ENCODE assay signal across 32 mouse cellular contexts in genomic region chr5:48114969-48115537, GRCm38 (mm10).
A peak's percentile ranks its signal among the peaks of the same experiment; 100 is the strongest.
DNase-seq lines count a peak whose midpoint lies in the region; ATAC-seq and TF ChIP-seq lines count a peak whose summit lies in the region.
"Had no signal": no experiment of that assay in that cellular context is flagged by ENCODE, and none has a peak within 500 bp of the region (broad histone marks: within the 10 kb centered on the region; RNA-seq: fewer than 3 reads in every experiment).

No protein-coding gene starts in this region.

- H3K4me3 ChIP-seq in forebrain, embryonic 16.5 days (replicated peaks; ENCODE audit: low read length), result no peak overlapping the region
- H3K4me3 ChIP-seq in forebrain, embryonic 10.5 days, result no peak overlapping the region
- no peak overlapping the region for H3K4me3 ChIP-seq in heart, embryonic 14.5 days (ENCODE audit: control insufficient read depth in 1 of 2, insufficient read depth in 1 of 2, low read depth in 1 of 2, low read length in 2 of 2)
- no peak overlapping the region for H3K4me3 ChIP-seq in midbrain, embryonic 14.5 days (replicated peaks; ENCODE audit: low read depth, low read length)
- no peak overlapping the region for H3K4me3 ChIP-seq in midbrain, embryonic 10.5 days
- H3K4me3 ChIP-seq: embryonic facial prominence, embryonic 10.5 days; embryonic facial prominence, embryonic 13.5 days; erythroblast, embryonic 14.5 days; forebrain, embryonic 15.5 days; heart, embryonic 10.5 days had no signal

- TF ChIP-seq CTCF in brain, embryonic 14.5 days (IDR thresholded peaks at IDR 0.05; ENCODE audit: borderline replicate concordance, extremely low read depth, insufficient read depth, insufficient read length), result no peak

- 43% methylated on average over 4 of the region's 4 CpGs for WGBS in forebrain, embryonic 16.5 days
- 70% methylated on average over 4 of the region's 4 CpGs for WGBS in forebrain, embryonic 10.5 days
- WGBS in heart, embryonic 14.5 days, result 15% methylated on average over 4 of the region's 4 CpGs
- WGBS in midbrain, embryonic 14.5 days, result 36% methylated on average over 4 of the region's 4 CpGs
- WGBS in midbrain, embryonic 10.5 days, result 70% methylated on average over 4 of the region's 4 CpGs

- H3K27ac ChIP-seq in forebrain, embryonic 16.5 days (ENCODE audit: low read length), result no peak overlapping the region
- no peak overlapping the region for H3K27ac ChIP-seq in forebrain, embryonic 10.5 days
- no peak overlapping the region for H3K27ac ChIP-seq in heart, embryonic 14.5 days (replicated peaks in 1 of 2; ENCODE audit: control insufficient read depth in 1 of 2, insufficient read depth in 1 of 2, low read depth in 2 of 2, low read length in 2 of 2)
- H3K27ac ChIP-seq in midbrain, embryonic 14.5 days (replicated peaks; ENCODE audit: low read depth, low read length), result no peak overlapping the region; the same call in 1 of the 2 replicates
- no peak overlapping the region for H3K27ac ChIP-seq in midbrain, embryonic 10.5 days (replicated peaks)
- H3K27ac ChIP-seq: embryonic facial prominence, embryonic 10.5 days; embryonic facial prominence, embryonic 13.5 days; forebrain, embryonic 15.5 days; heart, embryonic 10.5 days; hindbrain, embryonic 14.5 days; hindbrain, postnatal 0 days had no signal

- no peaks in the 10 kb centered on the region for H3K36me3 ChIP-seq in forebrain, embryonic 16.5 days (ENCODE audit: control insufficient read depth, insufficient read depth)
- H3K36me3 ChIP-seq in forebrain, embryonic 10.5 days (replicated peaks), result no peaks in the 10 kb centered on the region
- no peaks in the 10 kb centered on the region for H3K36me3 ChIP-seq in heart, embryonic 14.5 days (ENCODE audit: control insufficient read depth, insufficient read depth, low read length)
- no peaks in the 10 kb centered on the region for H3K36me3 ChIP-seq in midbrain, embryonic 14.5 days (ENCODE audit: control insufficient read depth, insufficient read depth, low read length)
- no peaks in the 10 kb centered on the region for H3K36me3 ChIP-seq in midbrain, embryonic 10.5 days
- H3K36me3 ChIP-seq: embryonic facial prominence, embryonic 10.5 days; embryonic facial prominence, embryonic 13.5 days; forebrain, embryonic 15.5 days; G1E; heart, embryonic 10.5 days had no signal

- H3K27me3 ChIP-seq in forebrain, embryonic 16.5 days (replicated peaks; ENCODE audit: control insufficient read depth, insufficient read depth, low read length), result no peaks in the 10 kb centered on the region
- H3K27me3 ChIP-seq in forebrain, embryonic 10.5 days (ENCODE audit: poor library complexity, severe bottlenecking), result no peaks in the 10 kb centered on the region
- H3K27me3 ChIP-seq in heart, embryonic 14.5 days (ENCODE audit: control insufficient read depth, insufficient read depth, low read length), result no peaks in the 10 kb centered on the region
- no peaks in the 10 kb centered on the region for H3K27me3 ChIP-seq in midbrain, embryonic 14.5 days (ENCODE audit: control insufficient read depth, insufficient read depth, low read length)
- H3K27me3 ChIP-seq in midbrain, embryonic 10.5 days (ENCODE audit: low read depth, poor library complexity, severe bottlenecking), result no peaks in the 10 kb centered on the region
- H3K27me3 ChIP-seq: CH12.LX; embryonic facial prominence, embryonic 13.5 days; forebrain, embryonic 15.5 days had no signal

- peak; percentile 39; the same call in 1 of the 2 replicates for ATAC-seq in forebrain, embryonic 16.5 days
- ATAC-seq in heart, embryonic 14.5 days (ENCODE audit: insufficient number of reproducible peaks, insufficient read depth, low FRiP score, low read depth), result no peak
- ATAC-seq in midbrain, embryonic 14.5 days (ENCODE audit: low FRiP score, low TSS enrichment), result no peak
- ATAC-seq: forebrain, embryonic 15.5 days; hindbrain, postnatal 0 days; inflammation-experienced regulatory T-cells, adult 6 months; intestine, embryonic 16.5 days; Patski had no signal

- DNase-seq in forebrain, embryonic 10.5 days (ENCODE audit: extremely low spot score, low spot score), result no peak
- DNase-seq in heart, postnatal 4 days, result no peak
- DNase-seq in midbrain, embryonic 14.5 days, result peak; percentile 19
- DNase-seq in midbrain, embryonic 10.5 days (ENCODE audit: low spot score), result no peak
- peak; percentile 45 for DNase-seq in brain, embryonic 14.5 days (ENCODE audit: low read depth)
- no peak for DNase-seq in gastrocnemius, postnatal 25 days
- DNase-seq: adrenal gland, postnatal 10 days; adrenal gland, postnatal 36 days; B cell, adult 2 months; cerebellum, adult 11 months; cerebellum, adult 2 months; cerebellum, adult 9-11 months; cerebellum, postnatal 36 days; embryo, embryonic 11 days; gastrocnemius, postnatal 10 days; heart, adult 11 months; heart, postnatal 14 days; kidney, adult 18-20 months had no signal

- no peak overlapping the region for H3K9ac ChIP-seq in forebrain, embryonic 16.5 days (replicated peaks; ENCODE audit: low read depth, low read length)
- no peak overlapping the region for H3K9ac ChIP-seq in heart, embryonic 14.5 days (ENCODE audit: low read length)
- no peak overlapping the region for H3K9ac ChIP-seq in midbrain, embryonic 14.5 days (replicated peaks; ENCODE audit: low read length)
- H3K9ac ChIP-seq: embryonic facial prominence, embryonic 13.5 days; forebrain, embryonic 15.5 days; hindbrain, embryonic 14.5 days had no signal

- H3K4me2 ChIP-seq in forebrain, embryonic 16.5 days (ENCODE audit: low read length), result no peak overlapping the region
- H3K4me2 ChIP-seq in heart, embryonic 14.5 days (ENCODE audit: low read length), result 0 out of 2 replicates have a peak overlapping the region, but pooled peaks have one; percentile 9
- H3K4me2 ChIP-seq in midbrain, embryonic 14.5 days (ENCODE audit: low read length), result no peak overlapping the region
- H3K4me2 ChIP-seq: embryonic facial prominence, embryonic 13.5 days; forebrain, embryonic 15.5 days; hindbrain, embryonic 14.5 days had no signal

- H3K9me3 ChIP-seq in forebrain, embryonic 16.5 days (ENCODE audit: control insufficient read depth, low read length), result no peaks in the 10 kb centered on the region
- no peaks in the 10 kb centered on the region for H3K9me3 ChIP-seq in forebrain, embryonic 10.5 days
- H3K9me3 ChIP-seq in heart, embryonic 14.5 days (ENCODE audit: control insufficient read depth, low read length), result no peaks in the 10 kb centered on the region
- no peaks in the 10 kb centered on the region for H3K9me3 ChIP-seq in midbrain, embryonic 14.5 days (ENCODE audit: control insufficient read depth, low read length)
- no peaks in the 10 kb centered on the region for H3K9me3 ChIP-seq in midbrain, embryonic 10.5 days (replicated peaks)
- H3K9me3 ChIP-seq: embryonic facial prominence, embryonic 10.5 days; embryonic facial prominence, embryonic 13.5 days; forebrain, embryonic 15.5 days; G1E; heart, embryonic 10.5 days had no signal

- no peak for TF ChIP-seq POLR2A in brain, embryonic 14.5 days (IDR thresholded peaks at IDR 0.05; ENCODE audit: borderline replicate concordance, extremely low read depth, insufficient read depth, insufficient read length, poor library complexity, severe bottlenecking)

- no peaks in the 10 kb centered on the region; the same call in 1 of the 2 replicates for H3K4me1 ChIP-seq in forebrain, embryonic 16.5 days (replicated peaks; ENCODE audit: control insufficient read depth, insufficient read depth, low read length)
- H3K4me1 ChIP-seq in forebrain, embryonic 10.5 days, result peaks cover 14% of the 10 kb centered on the region
- H3K4me1 ChIP-seq in heart, embryonic 14.5 days (ENCODE audit: control insufficient read depth in 2 of 2, insufficient read depth in 2 of 2, low read length in 2 of 2), result peaks cover 2 to 25% of the 10 kb centered on the region in 2 experiments; a peak in 3 of 4 replicates
- H3K4me1 ChIP-seq in midbrain, embryonic 14.5 days (ENCODE audit: control insufficient read depth, insufficient read depth, low read length), result peaks cover 6% of the 10 kb centered on the region; the same call in 1 of the 2 replicates
- H3K4me1 ChIP-seq in midbrain, embryonic 10.5 days, result peaks cover 6% of the 10 kb centered on the region; the same call in 1 of the 2 replicates
- H3K4me1 ChIP-seq: embryonic facial prominence, embryonic 10.5 days; embryonic facial prominence, embryonic 13.5 days had no signal

Comparison
In these comparisons a context has a peak if more than half of its experiments do, and no peak if none do; other contexts are left out.
1. DNase-seq: peak in midbrain, embryonic 14.5 days (single experiment) and brain, embryonic 14.5 days (single experiment); none in forebrain, embryonic 10.5 days (single experiment), heart, postnatal 4 days (single experiment), midbrain, embryonic 10.5 days (single experiment) and gastrocnemius, postnatal 25 days (single experiment).